Mouse (Mus musculus) heart, embryonic 10.5 days (tissue): Measurements from ENCODE around the gene Tlx1. TPM values are rescaled to one million over a fixed set of nuclear protein-coding genes. Genes with fewer than 3 reads are reported as not detected.

ENCODE experiments used
- polyA plus RNA-seq: library from polyadenylated mRNA; unstranded; fragments of >200 nt; fragmentation: Nextera tagmentation; extraction: Ambion mirVana; gene quantifications from 2 replicates; pipeline ENCODE4 v1.2.1, GENCODE M21; 2016

The Tlx1 gene
- polyA plus RNA-seq, 1 experiment from 2014 or later = 4.1 TPM

Other genes with a start within 250 kb of the Tlx1 start
- gene Slf2, start 219.5 kb upstream of the Tlx1 start, polyA plus RNA-seq = 56.6 and 60.6 TPM in 2 replicates
- 1.3 and 3.4 TPM in 2 replicates for gene Sema4g, start 161.6 kb upstream of the Tlx1 start, polyA plus RNA-seq
- gene Twnk, start 145.0 kb upstream of the Tlx1 start, polyA plus RNA-seq = 24.4 and 27.0 TPM in 2 replicates
- gene Mrpl43, start 144.2 kb upstream of the Tlx1 start, polyA plus RNA-seq = 63.8 and 66.3 TPM in 2 replicates
- gene Lzts2, start 136.3 kb upstream of the Tlx1 start, polyA plus RNA-seq = 47.5 and 61.4 TPM in 2 replicates
- 0.34 and 0.55 TPM in 2 replicates for gene Pdzd7, start 105.0 kb upstream of the Tlx1 start, polyA plus RNA-seq
- 11.8 and 13.4 TPM in 2 replicates for gene Sfxn3, start 103.2 kb upstream of the Tlx1 start, polyA plus RNA-seq
- gene Kazald1, start 75.4 kb upstream of the Tlx1 start, polyA plus RNA-seq = 3.3 and 6.3 TPM in 2 replicates
- gene Lbx1, start 85.1 kb downstream of the Tlx1 start, polyA plus RNA-seq = 0.20 and 1.0 TPM in 2 replicates
- gene Btrc, start 213.1 kb downstream of the Tlx1 start, polyA plus RNA-seq = 46.9 and 47.8 TPM in 2 replicates